Mouse (Mus musculus) spleen, adult 2 months (tissue): Measurements from ENCODE around the gene Dmac2.

Source experiments
- CTCF ChIP-seq: fragments of 200-500 bp; IDR thresholded peaks from 2 replicates; pipeline ENCODE4 v1.5.1; 2011; ENCODE audit warnings: mild to moderate bottlenecking, inconsistent platforms; ENCODE audit not compliant: insufficient read depth, insufficient read length, insufficient replicate concordance; ENCODE audit errors: extremely low read depth
- POLR2A ChIP-seq: fragments of 200-500 bp; IDR thresholded peaks from 2 replicates; pipeline ENCODE4 v1.6.1; 2011; ENCODE audit warnings: low read depth, low read length, inconsistent platforms

DNA sequence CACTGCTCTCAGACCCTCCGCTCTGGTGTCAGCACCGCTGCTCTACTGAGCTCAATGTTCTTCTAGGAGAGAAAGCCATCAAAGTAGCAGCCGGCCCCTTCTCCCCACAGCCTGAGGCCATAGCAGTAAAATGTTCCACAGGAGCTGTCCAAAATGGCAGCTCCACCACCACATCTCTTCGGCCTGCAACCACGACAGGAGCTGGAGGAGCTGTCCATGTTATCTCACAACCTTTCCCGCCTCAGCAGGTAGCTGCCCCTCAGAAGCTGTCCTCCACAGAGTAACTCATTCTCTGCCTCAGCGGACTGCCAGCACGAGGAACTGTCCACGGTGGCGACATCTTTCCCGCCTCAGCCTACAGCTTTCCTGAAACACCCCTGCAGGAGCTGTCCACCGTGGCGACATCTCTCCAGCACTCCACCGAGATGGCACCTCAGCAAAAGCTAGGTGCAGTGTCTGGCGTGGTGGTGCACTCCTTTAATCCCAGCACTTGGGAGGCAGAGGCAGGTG is 36.9 kb upstream of the Dmac2 start:
- TF ChIP-seq POLR2A (no peak), CTCF (no peak)
